Mouse (Mus musculus) megakaryocyte-erythroid progenitor cell, adult 5-6 weeks (primary cell): ENCODE results near the gene D830030K20Rik. TPM values are rescaled to one million over a fixed set of nuclear protein-coding genes. Genes with fewer than 3 reads are reported as not detected.
"Not testable (repeated sequence)": the region's sequence is repeated elsewhere in the genome, so short reads cannot be mapped to it uniquely, and the experiment has no call there.

ENCODE experiments used
- ATAC-seq: replicated peaks from 2 replicates; pipeline ENCODE4 v1.8.0; 2016; ENCODE audit warnings: mild to moderate bottlenecking, inconsistent platforms; ENCODE audit not compliant: severe bottlenecking, poor library complexity, low FRiP score, low TSS enrichment
- total RNA-seq, 2 experiments: library from RNA; stranded (forward) in 1 of 2; stranded (reverse) in 1 of 2; fragments of 200-1000, 215-1000 nt in 1 of 2; fragments of >200 nt in 1 of 2; fragmentation: Nextera tagmentation in 1 of 2; gene quantifications; 2 replicates each; pipeline ENCODE4 v1.2.3; 2014 to 2017

D830030K20Rik gene
- 2.6 TPM in 1 of 2 replicates, not detected in the other for total RNA-seq (2014; fragmentation: Nextera tagmentation)
- total RNA-seq (2017) = not detected in 2 replicates

DNA sequence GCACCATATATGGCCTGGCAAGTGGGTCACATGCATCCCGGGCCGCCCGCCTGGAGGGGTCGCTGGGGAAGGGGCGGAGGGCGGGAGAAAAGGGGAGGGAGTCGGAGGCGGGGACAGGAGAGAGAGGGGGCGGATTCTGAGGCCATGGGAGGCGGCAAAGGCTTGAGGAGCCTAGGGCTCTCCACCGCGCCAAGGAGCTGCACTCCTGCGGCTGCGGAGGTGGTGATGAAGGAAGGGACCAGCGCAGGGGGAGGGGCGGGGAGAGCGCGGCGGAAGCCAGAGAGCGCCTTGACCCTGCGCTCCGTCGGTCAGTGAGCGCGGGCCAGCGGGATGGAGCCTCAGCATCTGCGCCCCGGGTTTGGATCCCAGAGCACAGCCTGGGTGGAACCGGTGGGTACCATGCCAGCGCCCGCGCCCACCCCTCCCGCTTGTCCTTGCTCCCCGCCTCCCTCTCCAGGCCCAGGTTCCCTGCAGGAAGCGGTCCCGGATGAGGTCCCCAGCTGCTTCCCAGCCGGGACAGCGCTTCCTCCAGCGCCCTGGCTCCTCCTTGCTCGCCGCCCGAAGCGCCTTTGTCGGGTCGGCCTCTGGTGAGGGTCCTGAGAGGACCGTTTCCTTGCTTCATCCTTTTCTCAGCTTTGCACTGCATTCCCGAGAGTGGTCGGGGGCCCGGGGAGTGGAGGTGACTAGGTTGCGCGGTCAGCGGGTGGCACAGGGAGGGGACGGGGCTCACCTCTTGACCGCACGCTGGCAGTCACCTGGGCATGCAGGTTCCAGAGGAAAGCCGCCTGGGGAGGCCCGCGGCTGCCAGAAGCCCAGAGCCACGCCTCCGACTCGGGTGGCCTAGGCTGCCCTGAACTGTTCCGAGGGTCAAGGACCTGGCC is at the start of gene D830030K20Rik:
Gene D830030K20Rik (plus strand): TSS at position 217 of the 881 bp plus-strand sequence.
- ATAC-seq = not testable (repeated sequence)

DNA sequence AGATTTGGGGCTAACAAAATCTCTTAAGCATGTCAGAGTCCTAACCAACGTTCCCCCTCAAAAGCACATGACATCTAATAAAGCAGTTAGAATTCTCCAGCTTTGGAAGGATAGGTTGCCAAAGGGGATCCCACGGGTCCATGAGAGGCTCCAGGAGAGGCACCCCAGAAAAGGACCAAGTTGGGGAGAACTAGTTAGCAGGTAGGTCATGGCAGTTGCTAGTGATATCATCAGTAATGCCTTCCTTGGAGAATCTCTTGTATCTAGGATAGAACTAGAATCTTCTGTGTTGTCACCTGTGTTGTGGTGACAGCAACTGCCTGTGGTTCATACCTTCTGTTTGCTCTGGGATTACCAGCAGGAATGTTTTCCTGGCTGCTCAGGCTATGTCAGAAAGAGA is 20.3 kb upstream of the D830030K20Rik start, which contains the start of gene Gm5795:
Gene Gm5795 (plus strand): TSS at position 301 of the 400 bp plus-strand sequence.
- ATAC-seq = not testable (repeated sequence)

DNA sequence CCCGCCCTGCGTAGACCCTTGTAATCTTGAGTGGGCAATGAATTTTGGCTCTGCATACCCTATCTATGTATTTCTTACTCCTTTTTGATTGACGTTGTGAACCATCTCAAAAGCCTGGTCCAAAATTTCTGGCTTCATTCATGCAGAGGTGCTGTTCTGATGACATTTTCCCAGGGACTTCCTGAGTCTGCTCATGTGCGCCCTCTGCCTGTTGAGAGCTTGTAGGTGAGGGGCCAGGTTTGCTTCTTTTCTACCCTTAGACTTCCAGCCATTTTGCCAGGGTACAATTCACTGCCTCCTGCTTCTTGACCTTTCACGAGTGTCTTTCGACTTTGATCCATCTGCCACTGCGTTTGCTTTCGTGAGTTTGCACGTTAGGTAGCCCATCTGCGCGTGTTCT is 1.1 kb downstream of the D830030K20Rik start:
- not testable (repeated sequence) for ATAC-seq

DNA sequence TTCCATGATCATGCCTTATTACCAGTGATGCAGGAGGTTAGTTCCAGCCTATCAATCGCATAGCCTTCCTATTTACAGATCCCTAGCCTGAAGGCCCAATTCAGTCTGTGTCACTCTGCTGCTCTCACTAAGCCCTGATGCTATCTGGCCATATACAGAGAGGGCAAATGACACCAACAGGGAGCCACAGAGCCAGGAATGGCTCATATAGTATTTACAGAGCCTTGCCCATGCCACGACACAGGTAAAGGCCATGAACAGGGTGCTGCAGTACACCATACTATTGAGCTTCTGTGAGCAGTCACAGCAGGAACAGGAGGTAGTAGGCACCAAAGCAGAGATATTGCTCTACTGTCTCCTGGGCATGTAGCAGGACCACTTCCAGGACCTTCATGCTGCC is 54.2 kb downstream of the D830030K20Rik start:
- not testable (repeated sequence) for ATAC-seq

Other genes starting within 250 kb of the D830030K20Rik start
- gene Gm2888, start 178.5 kb upstream of the D830030K20Rik start, total RNA-seq (2014; fragmentation: Nextera tagmentation) = not detected in 2 replicates
- not detected in 2 replicates for gene Gm2888, start 178.5 kb upstream of the D830030K20Rik start, total RNA-seq (2017)
- not detected in 2 replicates for gene Gm2897, start 159.2 kb upstream of the D830030K20Rik start, total RNA-seq (2014; fragmentation: Nextera tagmentation)
- not detected in 2 replicates for gene Gm2897, start 159.2 kb upstream of the D830030K20Rik start, total RNA-seq (2017)
- not detected in 2 replicates for gene Gm10340, start 74.5 kb upstream of the D830030K20Rik start, total RNA-seq (2014; fragmentation: Nextera tagmentation)
- not detected in 2 replicates for gene Gm10340, start 74.5 kb upstream of the D830030K20Rik start, total RNA-seq (2017)
- not detected in 2 replicates for gene Gm5795, start 20.2 kb upstream of the D830030K20Rik start, total RNA-seq (2014; fragmentation: Nextera tagmentation)
- gene Gm5795, start 20.2 kb upstream of the D830030K20Rik start, total RNA-seq (2017) = not detected in 2 replicates
- gene Gm2956, start 124.1 kb downstream of the D830030K20Rik start, total RNA-seq (2014; fragmentation: Nextera tagmentation) = 0.81 TPM in 1 of 2 replicates, not detected in the other
- not detected in 2 replicates for gene Gm2956, start 124.1 kb downstream of the D830030K20Rik start, total RNA-seq (2017)
- not detected in 2 replicates for gene Gm10413, start 186.6 kb downstream of the D830030K20Rik start, total RNA-seq (2014; fragmentation: Nextera tagmentation)
- gene Gm10413, start 186.6 kb downstream of the D830030K20Rik start, total RNA-seq (2017) = not detected in 2 replicates
- gene Gm10409, start 204.1 kb downstream of the D830030K20Rik start, total RNA-seq (2014; fragmentation: Nextera tagmentation) = not detected in 2 replicates
- gene Gm10409, start 204.1 kb downstream of the D830030K20Rik start, total RNA-seq (2017) = not detected in 2 replicates
- gene Gm3005, start 219.6 kb downstream of the D830030K20Rik start, total RNA-seq (2014; fragmentation: Nextera tagmentation) = not detected in 2 replicates
- gene Gm3005, start 219.6 kb downstream of the D830030K20Rik start, total RNA-seq (2017) = not detected in 2 replicates
- gene Gm10408, start 240.9 kb downstream of the D830030K20Rik start, total RNA-seq (2014; fragmentation: Nextera tagmentation) = not detected in 2 replicates
- not detected in 2 replicates for gene Gm10408, start 240.9 kb downstream of the D830030K20Rik start, total RNA-seq (2017)